Mouse (Mus musculus) bone marrow macrophage, adult 2 months (primary cell): ENCODE measurements at regions not wholly inside any gene's neighbourhood (a gene's known extent, or its start where the extent isn't known, plus 50 kb on each side); places are given as distances from the start of the nearest gene placed in this dataset.

Source experiments
- CTCF ChIP-seq: IDR thresholded peaks from 2 replicates; pipeline ENCODE4 v1.5.1; 2012; ENCODE audit warnings: low read depth, mild to moderate bottlenecking, low read length, moderate library complexity
- POLR2A ChIP-seq: IDR thresholded peaks from 2 replicates; pipeline ENCODE4 v1.6.1; 2012; ENCODE audit warnings: mild to moderate bottlenecking, low read depth, low read length, borderline replicate concordance

- no peak for TF ChIP-seq CTCF
- TF ChIP-seq POLR2A: no peak
Measured at GRCm38 (mm10) chr7:145030635-145031141, 91.0 kb upstream of the Ccnd1 start.
